Mouse (Mus musculus): ENCODE measurements around the gene Comtd1.

Gene Comtd1

DNA sequence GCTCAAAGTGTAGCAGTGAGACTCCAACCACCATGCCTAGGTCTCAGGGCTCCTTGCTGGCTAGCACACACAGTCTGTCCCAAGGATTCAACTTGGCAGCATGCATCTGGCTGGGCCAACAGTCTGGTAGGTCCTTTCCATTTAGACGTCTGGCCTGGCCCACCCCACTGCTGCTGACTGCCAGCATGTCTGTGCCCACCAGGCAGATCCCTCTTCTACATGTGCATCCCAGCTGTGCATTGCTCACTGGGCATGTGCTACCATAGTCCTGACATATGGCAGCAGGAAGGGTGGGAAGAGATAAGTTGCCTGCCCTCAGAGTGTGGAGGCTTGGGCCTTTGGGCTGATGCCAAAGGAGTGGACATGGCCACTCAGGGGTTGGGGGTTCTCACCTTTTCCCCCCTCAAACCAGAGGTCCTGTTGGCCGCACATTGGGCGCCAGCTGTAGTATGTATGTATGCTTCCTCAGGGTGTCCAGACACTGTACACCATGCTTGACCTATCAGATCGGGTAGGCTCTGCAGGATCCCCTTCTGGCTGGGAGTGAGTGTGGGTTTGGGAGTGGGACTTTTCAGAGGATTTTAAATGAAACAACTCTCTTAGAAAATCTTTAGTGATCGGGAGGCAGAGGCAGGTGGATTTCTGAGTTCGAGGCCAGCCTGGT is 46.1 kb downstream of the Comtd1 start:
- no peak for DNase-seq (ENCODE audit: low spot score)

DNA sequence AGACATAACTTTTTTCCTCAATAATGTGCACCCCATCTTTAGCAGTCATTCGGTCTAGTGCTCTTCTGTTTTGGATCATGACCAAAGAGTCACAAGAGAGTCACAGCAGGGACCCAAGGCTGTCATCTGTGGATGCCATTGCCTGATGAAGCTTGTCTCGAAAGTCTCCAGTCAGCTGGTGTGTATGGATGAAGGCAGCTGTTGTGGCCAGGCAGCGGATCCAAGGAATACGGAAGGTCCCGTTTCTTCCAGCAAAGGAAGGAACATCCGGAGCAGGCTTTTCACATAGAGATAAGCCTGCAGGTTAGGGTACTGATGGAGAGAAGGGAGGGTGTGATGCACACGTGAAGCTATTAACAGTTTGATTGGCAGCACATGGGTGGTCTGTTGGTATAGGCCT is 47.2 kb downstream of the Comtd1 start:
- no peak for DNase-seq (ENCODE audit: low spot score)

DNA sequence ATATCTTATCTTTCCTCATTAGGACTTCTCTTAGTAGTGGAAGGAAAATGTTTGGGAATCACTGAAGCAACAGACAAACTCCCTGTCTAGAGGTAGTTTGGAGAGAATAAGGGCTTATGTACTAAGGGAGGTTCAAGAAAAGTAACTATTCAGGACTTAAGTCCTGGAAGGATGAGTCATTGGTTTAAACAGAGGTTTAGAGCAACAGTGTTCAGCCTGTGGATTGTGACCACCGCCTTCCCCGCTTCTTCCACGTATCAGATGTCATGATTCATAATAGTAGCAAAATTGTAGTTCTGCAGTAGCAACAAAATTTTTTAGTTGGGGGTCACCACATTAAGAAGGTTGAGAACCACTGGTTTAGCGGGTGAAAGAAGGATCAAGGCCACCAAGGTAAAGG is 48.1 kb downstream of the Comtd1 start:
- DNase-seq (ENCODE audit: low spot score): no peak

All from urinary bladder, postnatal 25 days (tissue).